Mouse (Mus musculus) embryonic fibroblast, embryonic 13.5 days (primary cell): ENCODE results near the gene Spsb1.

Experiments
- CTCF ChIP-seq: IDR thresholded peaks from 2 replicates; pipeline ENCODE4 v1.5.1; 2011; ENCODE audit warnings: mild to moderate bottlenecking, control low read depth, low read length, moderate library complexity, borderline replicate concordance; ENCODE audit not compliant: insufficient read depth
- POLR2A ChIP-seq: IDR thresholded peaks from 2 replicates; pipeline ENCODE4 v1.6.1; 2011; ENCODE audit warnings: low read depth, mild to moderate bottlenecking, control low read depth, low read length, moderate library complexity

DNA sequence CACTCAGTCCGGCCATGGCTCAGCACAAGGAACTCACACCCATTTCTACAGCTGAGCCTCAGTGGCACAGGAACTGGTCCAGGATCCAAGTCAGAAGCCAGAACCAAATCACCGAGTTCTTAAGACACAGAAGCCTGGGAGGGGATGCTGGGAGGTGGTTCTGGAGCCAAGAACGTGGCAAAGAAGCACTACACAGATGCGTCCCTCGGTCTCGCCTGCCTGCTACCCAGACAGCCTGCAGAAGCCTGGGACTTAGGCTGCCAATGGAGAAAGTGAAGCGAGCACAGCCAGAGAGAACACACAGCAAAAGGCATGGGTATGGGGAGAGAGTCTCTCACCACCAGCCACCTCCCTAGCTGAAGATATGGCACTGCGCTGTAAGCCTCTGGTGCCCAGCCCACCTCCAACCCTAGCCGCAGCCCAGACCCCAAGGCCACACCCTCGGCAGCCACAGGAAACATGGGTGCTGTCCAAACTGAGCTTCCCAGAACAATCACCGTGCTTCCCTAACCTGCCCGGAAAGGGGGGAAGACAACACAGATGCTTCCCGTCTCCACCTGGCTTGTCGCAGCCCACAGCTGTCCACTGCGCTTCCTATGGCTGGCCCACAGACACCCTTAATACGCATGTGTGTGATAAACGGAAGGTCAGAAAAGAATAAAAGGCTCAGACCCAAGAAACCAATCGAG, 13.6 kb downstream of the Spsb1 start:
- TF ChIP-seq CTCF (no peak), POLR2A (no peak)
